Mouse (Mus musculus) leukemia stem cell, adult 10-12 weeks (primary cell): ENCODE measurements around the gene Tas2r116. TPM values are rescaled to one million over a fixed set of nuclear protein-coding genes. Genes with fewer than 3 reads are reported as not detected.

Experiments used
- polyA plus RNA-seq: library from polyadenylated mRNA; stranded (reverse); fragments of >175 nt; gene quantifications from 2 replicates; pipeline ENCODE4 v1.2.3, GENCODE M21; 2012; ENCODE audit warnings: low replicate concordance

Gene Tas2r116
- not detected in 2 replicates for polyA plus RNA-seq

DNA sequence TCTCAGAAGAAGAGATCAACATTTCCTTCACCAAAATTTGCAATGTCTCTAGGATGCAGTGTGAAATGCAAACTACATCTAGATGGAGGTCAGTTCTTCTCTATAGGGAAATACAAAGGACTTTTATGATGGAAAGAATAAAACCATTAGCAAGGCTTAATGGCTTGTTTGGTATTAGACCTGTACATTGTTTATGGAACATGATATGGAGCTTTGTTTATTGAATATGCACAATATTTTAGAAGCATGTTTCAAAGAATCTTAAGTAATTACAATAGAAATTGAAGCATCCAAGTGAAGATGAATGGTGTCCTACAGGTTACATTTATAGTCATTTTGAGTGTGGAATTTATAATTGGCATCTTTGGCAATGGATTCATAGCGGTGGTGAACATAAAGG lies at the start of gene Tas2r116:
TSS of gene Tas2r116 (plus strand) at position 301 of the 400 bp plus-strand sequence.

DNA sequence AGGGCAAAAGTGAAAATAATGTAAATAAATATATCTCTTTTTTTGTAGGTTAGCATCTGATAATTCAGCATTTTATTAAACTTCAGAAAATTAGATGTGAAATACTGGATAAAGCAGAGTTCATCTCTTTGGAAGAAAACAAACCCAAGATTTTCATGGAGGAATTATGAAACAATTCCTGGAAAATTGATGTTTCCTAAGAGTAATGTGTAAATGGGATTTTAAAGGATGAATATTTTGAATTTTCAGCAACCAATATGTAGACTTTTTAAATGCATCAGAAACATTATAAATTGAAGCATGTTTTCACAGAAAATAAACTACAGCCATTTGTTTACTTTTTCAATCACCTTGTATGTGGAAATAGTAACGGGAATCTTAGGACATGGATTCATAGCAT lies 8.4 kb upstream of the Tas2r116 start, which contains the start of gene Tas2r123:
TSS of gene Tas2r123 (plus strand) at position 301 of the 400 bp plus-strand sequence.

GRCm38 (mm10) chr6:132867708-132868107 lies 12.5 kb downstream of the Tas2r116 start, which contains the start of gene Tas2r110:
Gene Tas2r110, plus strand, starts transcription at chr6:132868008.

DNA sequence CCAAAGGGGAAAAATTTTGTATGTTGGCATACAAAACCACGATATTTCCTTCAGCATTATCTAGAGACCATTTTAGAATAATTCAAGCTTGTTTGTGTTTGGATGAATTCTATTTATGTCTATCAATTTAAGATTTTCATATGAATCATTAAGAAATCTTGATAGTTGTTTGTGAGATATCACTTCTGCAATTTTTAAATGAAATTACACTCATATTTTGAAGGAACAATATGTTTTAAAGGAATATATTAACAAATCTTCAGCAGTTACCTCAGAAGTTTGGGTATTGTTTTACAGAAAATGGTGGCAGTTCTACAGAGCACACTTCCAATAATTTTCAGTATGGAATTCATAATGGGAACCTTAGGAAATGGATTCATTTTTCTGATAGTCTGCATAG lies 37.5 kb downstream of the Tas2r116 start, which contains the start of gene Tas2r113:
TSS of gene Tas2r113 (plus strand) at position 301 of the 400 bp plus-strand sequence.

Other genes starting within 250 kb of the Tas2r116 start
- gene A630073D07Rik, start 203.9 kb upstream of the Tas2r116 start, polyA plus RNA-seq: not detected in 2 replicates
- gene Tas2r120, start 198.5 kb upstream of the Tas2r116 start, polyA plus RNA-seq: not detected in 2 replicates
- gene Tas2r121, start 154.4 kb upstream of the Tas2r116 start, polyA plus RNA-seq: not detected in 2 replicates
- not detected in 2 replicates for gene Tas2r122, start 143.5 kb upstream of the Tas2r116 start, polyA plus RNA-seq
- gene Tas2r115, start 117.4 kb upstream of the Tas2r116 start, polyA plus RNA-seq: not detected in 2 replicates
- not detected in 2 replicates for gene Tas2r124, start 100.7 kb upstream of the Tas2r116 start, polyA plus RNA-seq
- gene Tas2r102, start 93.3 kb upstream of the Tas2r116 start, polyA plus RNA-seq: not detected in 2 replicates
- gene Tas2r136, start 77.3 kb upstream of the Tas2r116 start, polyA plus RNA-seq: not detected in 2 replicates
- gene Tas2r117, start 52.6 kb upstream of the Tas2r116 start, polyA plus RNA-seq: not detected in 2 replicates
- not detected in 2 replicates for gene Tas2r123, start 8.3 kb upstream of the Tas2r116 start, polyA plus RNA-seq
- not detected in 2 replicates for gene Tas2r110, start 12.6 kb downstream of the Tas2r116 start, polyA plus RNA-seq
- not detected in 2 replicates for gene Tas2r113, start 37.6 kb downstream of the Tas2r116 start, polyA plus RNA-seq
- gene Tas2r125, start 54.2 kb downstream of the Tas2r116 start, polyA plus RNA-seq: not detected in 2 replicates
- not detected in 2 replicates for gene Tas2r129, start 95.7 kb downstream of the Tas2r116 start, polyA plus RNA-seq
- not detected in 2 replicates for gene Tas2r131, start 102.5 kb downstream of the Tas2r116 start, polyA plus RNA-seq
- not detected in 2 replicates for gene Tas2r109, start 125.5 kb downstream of the Tas2r116 start, polyA plus RNA-seq
- gene Tas2r103, start 181.7 kb downstream of the Tas2r116 start, polyA plus RNA-seq: not detected in 2 replicates
- not detected in 2 replicates for gene Tas2r140, start 200.4 kb downstream of the Tas2r116 start, polyA plus RNA-seq
- gene Smim10l1, start 249.5 kb downstream of the Tas2r116 start, polyA plus RNA-seq: 55.1 and 59.2 TPM in 2 replicates